Mouse (Mus musculus): ENCODE data around the gene Mapk3.
"Not testable (repeated sequence)": the region's sequence is repeated elsewhere in the genome, so short reads cannot be mapped to it uniquely, and the experiment has no call there.

Gene Mapk3

DNA sequence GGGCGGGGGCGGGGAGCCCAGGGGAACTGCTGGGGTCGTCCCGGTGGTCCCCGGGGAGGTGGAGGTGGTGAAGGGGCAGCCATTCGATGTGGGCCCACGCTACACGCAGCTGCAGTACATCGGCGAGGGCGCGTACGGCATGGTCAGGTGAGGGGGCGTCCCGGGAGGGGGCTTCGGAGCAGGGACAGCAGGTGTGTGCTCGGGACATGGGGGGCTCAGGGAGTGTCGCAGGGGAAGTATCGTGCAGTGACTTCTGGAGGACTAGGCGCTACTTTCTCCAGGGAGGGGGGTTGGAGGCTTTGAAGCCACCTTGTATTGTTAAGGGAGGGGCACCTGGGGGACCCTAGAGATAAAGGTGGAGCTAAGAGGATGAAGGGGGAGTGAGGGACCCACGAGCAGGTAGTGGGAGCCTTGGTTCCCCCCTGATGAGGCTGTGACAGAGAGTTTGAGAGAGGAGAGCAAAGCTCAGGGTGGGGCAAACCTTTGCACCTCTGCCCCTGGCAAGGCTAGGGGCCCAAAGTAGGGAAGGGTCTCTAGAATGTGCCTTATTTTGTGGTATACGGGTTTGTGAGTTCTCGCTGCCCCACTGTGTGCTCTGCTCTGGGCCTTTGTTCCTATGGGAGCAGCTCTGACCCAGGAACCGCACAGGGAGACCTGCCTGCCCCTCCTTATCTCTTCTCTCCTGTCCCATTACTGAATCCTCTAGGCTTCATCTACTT, 430 bp downstream of the Mapk3 start:
- in situ Hi-C loops (cut with MboI, MseI) = no loop called here

DNA sequence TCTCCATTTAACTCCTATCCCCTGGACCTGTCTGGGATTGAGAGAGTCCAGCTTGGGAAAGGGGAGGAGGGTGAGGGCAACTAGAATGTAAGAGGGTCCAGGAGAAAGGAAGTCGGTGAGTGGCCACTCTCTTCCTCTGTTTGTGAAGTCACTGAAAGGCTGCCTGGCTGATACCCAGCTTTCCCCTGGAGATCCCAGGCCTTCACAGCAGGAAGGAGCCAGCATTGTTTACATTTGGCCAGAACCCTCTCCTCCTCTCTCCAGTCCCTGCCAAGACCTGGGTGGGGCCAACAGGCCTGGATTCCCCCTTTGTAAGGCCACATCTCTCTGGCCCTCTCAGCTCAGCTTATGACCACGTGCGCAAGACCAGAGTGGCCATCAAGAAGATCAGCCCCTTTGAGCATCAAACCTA, 996 bp downstream of the Mapk3 start:
- in situ Hi-C loops (cut with MboI, MseI) = no loop called here

- in situ Hi-C loops (cut with MboI, MseI) = no loop called here
These were observed 1.6 kb downstream of the Mapk3 start for GRCm38 (mm10) chr7:126760956-126761355.

- in situ Hi-C loops (cut with MboI, MseI) = no loop called here
These were observed 2.2 kb downstream of the Mapk3 start for GRCm38 (mm10) chr7:126761529-126762067.

GRCm38 (mm10) chr7:126762471-126763008, 3.1 kb downstream of the Mapk3 start:
- in situ Hi-C loops (cut with MboI, MseI) = no loop called here

- in situ Hi-C loops (cut with MboI, MseI) = no loop called here
These were observed 6.1 kb downstream of the Mapk3 start for GRCm38 (mm10) chr7:126765540-126765939.

DNA sequence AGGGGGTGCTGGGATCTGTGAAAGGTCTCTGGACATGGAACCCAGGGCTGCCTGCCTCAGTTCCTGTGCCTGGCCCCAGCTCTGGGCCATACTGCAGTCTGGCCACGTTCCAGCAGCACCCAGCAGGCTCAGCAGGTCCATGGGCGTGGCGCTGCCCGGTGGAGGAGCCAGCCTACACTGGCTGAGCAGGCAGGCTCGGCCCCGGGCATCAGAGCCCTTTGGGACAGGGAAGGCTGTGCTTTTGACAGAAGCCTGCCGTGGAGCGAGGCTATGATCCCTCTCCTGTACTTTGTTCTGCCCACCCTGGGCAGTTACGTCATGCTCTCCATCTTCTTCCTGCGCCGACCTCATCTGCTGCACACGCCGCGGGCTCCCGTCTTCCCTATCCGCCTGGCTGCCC, 6.8 kb downstream of the Mapk3 start, which contains the start of gene Gdpd3:
Gdpd3 (plus strand) TSS at position 134 of the 400 bp plus-strand sequence.
- in situ Hi-C loops (cut with MboI, MseI) = no loop called here

GRCm38 (mm10) chr7:126767001-126767400, 7.6 kb downstream of the Mapk3 start:
- in situ Hi-C loops (cut with MboI, MseI) = no loop called here

- in situ Hi-C loops (cut with MboI, MseI) = no loop called here
These were observed 11.4 kb downstream of the Mapk3 start for GRCm38 (mm10) chr7:126770784-126771183.

GRCm38 (mm10) chr7:126773351-126773750, 13.9 kb downstream of the Mapk3 start:
- in situ Hi-C loops (cut with MboI, MseI) = no loop called here

- in situ Hi-C loops (cut with MboI, MseI) = no loop called here
These were observed 15.1 kb downstream of the Mapk3 start for GRCm38 (mm10) chr7:126774463-126774862.

- in situ Hi-C loops (cut with MboI, MseI) = no loop called here
These were observed 16.0 kb downstream of the Mapk3 start for GRCm38 (mm10) chr7:126775185-126775977.

GRCm38 (mm10) chr7:126775978-126776234, 16.5 kb downstream of the Mapk3 start:
- in situ Hi-C loops (cut with MboI, MseI) = no loop called here

DNA sequence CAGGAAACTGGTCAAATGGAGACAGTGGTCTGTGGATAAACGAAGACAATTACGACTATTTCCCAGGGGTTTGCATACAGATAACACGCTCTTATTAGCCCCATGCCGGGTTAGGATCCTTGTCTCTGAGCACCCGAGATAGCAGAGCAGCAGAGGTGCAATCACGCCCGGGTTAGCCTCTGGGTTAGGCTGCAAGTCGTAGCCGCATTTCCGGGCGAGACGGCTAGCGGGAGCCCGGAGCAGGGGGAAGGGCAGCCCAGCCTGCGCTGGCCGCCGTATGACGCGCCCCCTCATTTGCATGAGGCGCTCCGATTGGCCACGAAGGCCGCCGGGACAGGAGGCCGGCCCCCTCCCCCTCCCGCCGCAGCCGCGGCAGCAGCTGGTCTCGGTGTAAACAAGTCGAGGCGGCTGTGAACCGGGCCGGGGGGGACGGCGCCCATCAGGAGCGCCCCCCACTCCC, 17.2 kb downstream of the Mapk3 start, which contains the start of gene Ypel3:
Ypel3 (plus strand) TSS at position 358 of the 460 bp plus-strand sequence.
- in situ Hi-C loops (cut with MboI, MseI) = no loop called here

GRCm38 (mm10) chr7:126777476-126777875, 18.1 kb downstream of the Mapk3 start:
- in situ Hi-C loops (cut with MboI, MseI) = no loop called here

DNA sequence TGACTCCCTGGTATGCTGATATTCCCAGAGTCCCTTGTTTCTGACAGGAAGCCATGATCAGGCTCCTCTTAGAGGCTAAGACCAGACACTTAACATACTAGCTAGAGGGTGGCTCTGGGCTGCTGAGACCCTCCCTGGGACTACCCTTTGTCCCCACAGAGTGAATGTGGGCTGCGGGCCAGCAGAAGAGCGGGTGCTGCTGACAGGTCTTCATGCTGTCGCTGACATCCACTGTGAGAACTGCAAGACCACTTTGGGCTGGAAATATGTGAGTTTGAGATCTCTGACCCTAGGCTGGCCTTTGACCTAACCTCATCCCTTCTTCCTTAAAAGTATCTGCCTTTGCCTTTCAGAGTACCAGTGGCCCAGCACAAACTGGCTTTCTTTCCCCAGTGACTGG, 18.7 kb downstream of the Mapk3 start:
- in situ Hi-C loops (cut with MboI, MseI) = no loop called here

DNA sequence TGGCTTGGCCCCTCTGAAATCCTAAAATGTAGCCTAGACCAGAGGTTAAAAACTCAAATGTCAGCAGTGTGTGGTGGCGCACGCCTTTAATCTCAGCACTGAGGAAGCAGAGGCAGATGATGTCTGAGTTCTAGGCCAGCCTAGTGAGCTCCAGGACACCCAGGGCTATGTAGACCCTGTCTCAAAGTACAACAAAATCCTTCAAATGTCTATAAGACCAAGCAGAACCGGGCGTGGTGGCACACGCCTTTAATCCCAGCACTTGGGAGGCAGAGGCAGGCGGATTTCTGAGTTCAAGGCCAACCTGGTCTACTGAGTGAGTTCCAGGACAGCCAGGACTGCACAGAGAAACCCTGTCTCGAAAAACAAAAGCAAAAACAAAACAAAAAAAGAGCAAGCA, 19.7 kb downstream of the Mapk3 start:
- in situ Hi-C loops (cut with MboI, MseI) = not testable (repeated sequence)

DNA sequence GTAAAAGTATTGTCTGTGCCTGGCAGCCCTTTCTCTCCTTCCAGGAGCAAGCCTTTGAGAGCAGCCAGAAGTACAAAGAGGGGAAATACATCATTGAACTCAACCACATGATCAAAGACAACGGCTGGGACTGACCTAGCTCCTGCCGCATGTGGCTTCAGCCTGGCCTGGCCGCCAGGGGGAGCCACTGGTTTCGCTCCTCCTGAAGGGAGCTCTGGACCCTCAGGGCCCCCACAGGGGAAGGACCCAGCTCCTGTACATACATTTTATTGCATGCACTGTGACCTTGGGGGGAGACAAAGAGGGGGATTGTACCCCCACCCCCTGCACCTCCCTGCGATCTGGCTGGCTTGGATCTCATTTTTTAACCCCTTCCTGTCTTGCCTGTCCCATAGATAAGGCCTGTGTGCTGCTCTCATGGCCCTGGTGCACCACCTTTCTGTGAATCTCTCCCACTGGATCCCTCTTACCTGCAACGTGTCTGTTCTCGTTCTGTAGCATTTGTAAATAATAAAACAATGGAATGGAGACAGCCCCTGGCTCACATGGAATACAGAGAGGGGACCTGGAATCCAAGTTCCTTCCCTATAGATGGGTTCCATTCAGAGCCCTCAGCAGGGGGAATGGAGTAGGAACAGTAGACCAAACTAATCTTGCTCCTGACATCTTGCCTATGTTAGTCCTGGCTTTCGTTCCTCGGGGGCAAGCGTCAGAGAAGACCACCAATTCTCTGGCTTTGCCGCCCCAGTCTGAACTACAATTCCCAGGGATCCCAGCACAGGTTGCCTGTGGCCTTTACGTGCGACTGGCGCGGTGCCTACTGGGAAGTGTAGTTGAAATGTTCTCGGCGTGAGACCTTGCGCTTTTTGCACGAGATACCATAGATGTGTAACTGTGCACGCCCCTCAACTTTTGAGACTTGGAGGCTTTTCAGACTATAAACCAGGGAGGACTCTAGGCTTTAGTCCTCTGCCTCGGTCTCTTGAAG, 20.9 kb downstream of the Mapk3 start:
- in situ Hi-C loops (cut with MboI, MseI) = loop anchor here in 1 of 2 experiments (10.0 kb wide), 1 partner anchor 705 kb away; no protein-coding TSS in a partner anchor

DNA sequence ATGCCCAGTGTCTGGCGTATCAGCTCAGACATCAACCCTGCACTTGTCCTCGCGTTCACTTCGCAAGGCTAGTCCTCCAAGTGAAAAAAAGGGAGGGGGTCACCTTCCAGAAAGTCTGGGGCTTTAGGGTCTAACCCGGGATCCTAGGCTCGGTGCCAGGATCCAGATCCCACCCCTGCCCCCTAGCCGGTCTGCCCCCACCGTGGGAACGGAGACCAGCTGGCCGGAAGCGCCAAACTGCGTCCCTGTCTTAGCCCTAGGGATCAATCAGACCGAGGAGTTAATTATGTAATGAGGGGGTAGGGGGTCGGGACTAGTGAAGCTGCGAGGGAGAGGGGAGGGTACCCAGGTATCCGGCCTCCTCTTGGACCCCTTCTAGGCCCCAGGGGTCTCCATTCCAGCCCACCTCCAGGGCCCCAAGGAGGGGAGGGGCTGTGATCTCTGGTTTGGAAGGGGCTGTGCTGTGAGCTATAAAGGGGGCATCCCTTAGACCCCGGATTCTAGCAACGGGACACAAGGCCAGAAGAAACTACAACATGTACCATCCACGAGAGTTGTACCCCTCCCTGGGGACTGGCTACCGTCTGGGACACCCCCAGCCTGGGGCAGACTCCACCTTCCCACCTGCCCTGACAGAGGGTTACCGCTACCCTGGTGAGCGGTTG, 21.7 kb downstream of the Mapk3 start, which contains the start of gene Tbx6:
Tbx6 (plus strand) TSS at position 513 of the 665 bp plus-strand sequence.
- in situ Hi-C loops (cut with MboI, MseI) = loop anchor here in 1 of 2 experiments (10.0 kb wide), 1 partner anchor 704 kb away; no protein-coding TSS in a partner anchor
